Mouse (Mus musculus) neural tube, embryonic 11.5 days (tissue): ENCODE data around the gene Arpc3. TPM values are rescaled to one million over a fixed set of nuclear protein-coding genes. Genes with fewer than 3 reads are reported as not detected.
"Not testable (repeated sequence)": the region's sequence is repeated elsewhere in the genome, so short reads cannot be mapped to it uniquely, and the experiment has no call there.

Source experiments
- ATAC-seq: fragments of 200-750 bp; cut with Nextera tagmentation; 2 replicates; pipeline ENCODE4 v1.8.0; 2017; ENCODE audit warnings: moderate number of reproducible peaks, mild to moderate bottlenecking, moderate TSS enrichment, moderate library complexity; ENCODE audit not compliant: insufficient read depth, low FRiP score, low TSS enrichment
- DNase-seq: peaks from one replicate; pipeline ENCODE4 v3.0.0-alpha.2; 2015; ENCODE audit warnings: low spot score
- H3K27ac ChIP-seq: fragments of 300-500 bp; sonication (generic); 2 replicates; pipeline ENCODE4 v1.5.1; 2014; ENCODE audit warnings: low read depth, mild to moderate bottlenecking, low read length
- H3K27me3 ChIP-seq: fragments of 300-500 bp; sonication (generic); 2 replicates; pipeline ENCODE4 v1.6.1; 2014; ENCODE audit warnings: mild to moderate bottlenecking, low read length, mixed read lengths; ENCODE audit not compliant: control insufficient read depth, insufficient read depth
- H3K36me3 ChIP-seq: fragments of 300-500 bp; sonication (generic); 2 replicates; pipeline ENCODE4 v1.6.1; 2014; ENCODE audit warnings: mild to moderate bottlenecking, low read length, moderate library complexity, mixed read lengths; ENCODE audit not compliant: control insufficient read depth, insufficient read depth
- H3K4me1 ChIP-seq: fragments of 300-500 bp; sonication (generic); 2 replicates; pipeline ENCODE4 v1.6.1; 2014; ENCODE audit warnings: low read length, mixed read lengths; ENCODE audit not compliant: control insufficient read depth, insufficient read depth
- H3K4me2 ChIP-seq: fragments of 300-500 bp; sonication (generic); 2 replicates; pipeline ENCODE4 v1.6.1; 2014; ENCODE audit warnings: low read depth, mild to moderate bottlenecking, moderate library complexity
- H3K4me3 ChIP-seq: fragments of 300-500 bp; sonication (generic); 2 replicates; pipeline ENCODE4 v1.5.1; 2014; ENCODE audit warnings: low read depth, low read length
- H3K9ac ChIP-seq: fragments of 300-500 bp; sonication (generic); 2 replicates; pipeline ENCODE4 v1.6.1; 2014; ENCODE audit warnings: mild to moderate bottlenecking, low read length
- H3K9me3 ChIP-seq: fragments of 300-500 bp; sonication (generic); 2 replicates; pipeline ENCODE4 v1.6.1; 2016; ENCODE audit warnings: low read length; ENCODE audit not compliant: control insufficient read depth
- WGBS: fragments of 180-500 bp; shearing (Covaris S2); extraction: QIAGEN DNeasy Blood & Tissue Kit; methylation state at CpG from one replicate; pipeline ENCODE4 v1.1.7; 2014; 5-methylcytosine and 5-hydroxymethylcytosine counted together
- polyA plus RNA-seq: library from polyadenylated mRNA; unstranded; fragments of >200 nt; fragmentation: Nextera tagmentation; extraction: Ambion mirVana; gene quantifications from 2 replicates; pipeline ENCODE4 v1.2.1, GENCODE M21; 2014

Gene Arpc3
- polyA plus RNA-seq, 1 experiment from 2014 or later: 67.4 TPM

DNA sequence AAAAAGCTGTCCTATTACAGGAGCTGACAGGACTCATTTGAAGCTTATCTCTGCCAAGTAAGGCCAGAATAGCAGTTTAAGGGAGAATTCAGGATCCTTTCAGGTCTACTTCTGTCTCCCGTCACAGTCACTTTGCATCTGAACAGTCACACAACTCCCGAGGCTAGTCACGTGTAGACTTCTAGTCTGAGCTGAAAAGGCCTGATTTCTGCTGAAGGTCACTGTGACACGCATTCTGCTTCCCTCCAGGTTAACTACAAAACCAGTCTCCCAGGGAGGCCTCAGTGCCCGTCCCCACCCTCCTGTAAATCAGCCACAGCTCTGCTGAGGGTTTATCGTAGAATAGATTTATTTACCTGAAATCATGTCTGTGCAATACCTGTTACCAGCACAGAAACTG is 61.5 kb downstream of the Arpc3 start:
- no peaks in the 10 kb centered on the region for H3K27me3 ChIP-seq
- H3K4me3 ChIP-seq: no peak overlapping the region
- no peak overlapping the region for H3K4me2 ChIP-seq
- 83% methylated on average over 6 of the region's 6 CpGs for WGBS
- no peak for DNase-seq
- H3K4me1 ChIP-seq: peaks cover 3% of the 10 kb centered on the region; the same call in 1 of the 2 replicates
- H3K36me3 ChIP-seq: peaks cover 23% of the 10 kb centered on the region
- no peak overlapping the region for H3K27ac ChIP-seq
- H3K9ac ChIP-seq: no peak overlapping the region
- no peak for ATAC-seq
- no peaks in the 10 kb centered on the region for H3K9me3 ChIP-seq

DNA sequence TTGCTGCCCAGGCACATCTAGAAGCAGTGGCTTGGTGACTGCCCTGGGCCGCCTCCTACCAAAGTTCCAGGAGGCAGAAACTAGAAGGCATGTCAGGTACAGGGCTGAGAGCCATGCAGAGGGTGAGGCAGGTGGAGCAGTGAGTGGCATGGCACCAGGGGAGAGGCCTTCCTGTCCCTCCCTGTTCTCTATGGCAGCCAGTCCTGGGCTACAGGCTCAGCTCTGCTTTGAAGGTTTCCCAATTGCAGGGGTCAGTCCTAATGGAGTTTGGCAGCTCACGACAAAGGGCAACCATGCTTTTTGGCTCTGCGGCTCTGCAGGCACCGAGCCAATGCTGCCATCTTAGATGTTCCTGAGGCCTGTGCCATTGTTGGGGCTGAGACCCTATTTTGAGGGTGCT is 62.8 kb downstream of the Arpc3 start:
- Histone ChIP-seq H3K4me2 (no peak overlapping the region), H3K27me3 (no peaks in the 10 kb centered on the region), H3K27ac (no peak overlapping the region), H3K4me1 (peaks cover 3% of the 10 kb centered on the region; the same call in 1 of the 2 replicates), H3K4me3 (no peak overlapping the region), H3K9ac (no peak overlapping the region), H3K36me3 (peaks cover 32% of the 10 kb centered on the region), H3K9me3 (no peaks in the 10 kb centered on the region)
- 94% methylated on average over 4 of the region's 4 CpGs for WGBS
- ATAC-seq (no peak), DNase-seq (no peak)

GRCm38 (mm10) chr5:122454883-122455282 is 63.2 kb downstream of the Arpc3 start:
- WGBS: 90% methylated on average over 3 of the region's 3 CpGs
- H3K9ac ChIP-seq: no peak overlapping the region
- H3K27me3 ChIP-seq: no peaks in the 10 kb centered on the region
- ATAC-seq (no peak), DNase-seq (no peak)
- peaks cover 2% of the 10 kb centered on the region; the same call in 1 of the 2 replicates for H3K4me1 ChIP-seq
- no peaks in the 10 kb centered on the region for H3K9me3 ChIP-seq
- no peak overlapping the region for H3K4me2 ChIP-seq
- H3K36me3 ChIP-seq: peaks cover 35% of the 10 kb centered on the region
- no peak overlapping the region for H3K27ac ChIP-seq
- no peak overlapping the region for H3K4me3 ChIP-seq

- Histone ChIP-seq H3K9me3 (no peaks in the 10 kb centered on the region), H3K4me3 (no peak overlapping the region), H3K4me2 (no peak overlapping the region), H3K9ac (no peak overlapping the region), H3K36me3 (peaks cover 41% of the 10 kb centered on the region), H3K4me1 (no peaks in the 10 kb centered on the region), H3K27ac (no peak overlapping the region), H3K27me3 (no peaks in the 10 kb centered on the region)
- WGBS: 89% methylated on average over 3 of the region's 3 CpGs
- ATAC-seq: no peak
- DNase-seq: no peak
Observed at GRCm38 (mm10) chr5:122455584-122455983, 63.9 kb downstream of the Arpc3 start.

- not testable (repeated sequence) for H3K4me2 ChIP-seq, H3K9ac ChIP-seq, H3K4me1 ChIP-seq, H3K27ac ChIP-seq, H3K4me3 ChIP-seq, H3K9me3 ChIP-seq, DNase-seq, H3K27me3 ChIP-seq, ATAC-seq
- WGBS: 93% methylated on average over 9 of the region's 9 CpGs
- peaks cover 52% of the 10 kb centered on the region for H3K36me3 ChIP-seq
Observed at GRCm38 (mm10) chr5:122457054-122457453, 65.4 kb downstream of the Arpc3 start.

GRCm38 (mm10) chr5:122458066-122458465 is 66.4 kb downstream of the Arpc3 start:
- no peak overlapping the region for H3K9ac ChIP-seq
- no peak overlapping the region for H3K4me3 ChIP-seq
- no peaks in the 10 kb centered on the region for H3K4me1 ChIP-seq
- 91% methylated on average over 4 of the region's 4 CpGs for WGBS
- no peak overlapping the region for H3K27ac ChIP-seq
- H3K9me3 ChIP-seq: no peaks in the 10 kb centered on the region
- no peaks in the 10 kb centered on the region for H3K27me3 ChIP-seq
- no peak overlapping the region for H3K4me2 ChIP-seq
- no peak for ATAC-seq
- DNase-seq: no peak
- peaks cover 54% of the 10 kb centered on the region for H3K36me3 ChIP-seq

GRCm38 (mm10) chr5:122459335-122459734 is 67.7 kb downstream of the Arpc3 start:
- H3K36me3 ChIP-seq: peaks cover 54% of the 10 kb centered on the region
- H3K4me2 ChIP-seq: no peak overlapping the region
- no peak for ATAC-seq
- DNase-seq: no peak
- no peak overlapping the region for H3K9ac ChIP-seq
- H3K4me1 ChIP-seq: no peaks in the 10 kb centered on the region
- no peak overlapping the region for H3K4me3 ChIP-seq
- no peaks in the 10 kb centered on the region for H3K9me3 ChIP-seq
- no peaks in the 10 kb centered on the region for H3K27me3 ChIP-seq
- WGBS: 93% methylated on average over 5 of the region's 5 CpGs
- no peak overlapping the region for H3K27ac ChIP-seq

- 80% methylated on average over 11 of the region's 11 CpGs for WGBS
- peaks cover 51% of the 10 kb centered on the region for H3K36me3 ChIP-seq
Observed at GRCm38 (mm10) chr5:122460656-122461055, 69.0 kb downstream of the Arpc3 start.

DNA sequence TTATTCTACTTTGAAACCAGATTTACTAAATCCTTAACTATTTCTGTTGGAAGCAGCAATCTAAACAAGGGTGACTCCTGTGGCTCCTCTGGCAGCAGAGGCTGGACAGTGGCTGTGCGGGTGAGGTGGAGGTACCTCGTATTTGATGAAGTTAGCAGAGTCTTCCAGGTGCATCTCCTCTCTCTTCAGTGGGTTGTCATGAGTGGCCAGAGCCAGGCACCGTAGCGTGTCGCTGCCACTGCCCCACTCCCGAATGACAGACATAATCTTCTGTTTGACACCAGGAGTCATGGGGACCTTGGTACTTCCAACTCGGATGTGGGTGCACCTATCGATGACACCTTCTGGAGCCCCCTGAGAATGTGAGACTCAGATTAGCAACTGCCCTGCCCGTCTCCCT is 69.8 kb downstream of the Arpc3 start:
- Histone ChIP-seq H3K4me2 (no peak overlapping the region), H3K9me3 (no peaks in the 10 kb centered on the region), H3K27me3 (no peaks in the 10 kb centered on the region), H3K36me3 (peaks cover 52% of the 10 kb centered on the region), H3K27ac (no peak overlapping the region), H3K4me3 (no peak overlapping the region), H3K9ac (no peak overlapping the region), H3K4me1 (no peaks in the 10 kb centered on the region)
- no peak for DNase-seq
- no peak for ATAC-seq
- WGBS: 96% methylated on average over 9 of the region's 9 CpGs

More at GRCm38 (mm10) chr5:122460656-122461055, 69.0 kb downstream of the Arpc3 start:
- H3K4me2 ChIP-seq: no peak overlapping the region
- DNase-seq (no peak), ATAC-seq (no peak)
- no peak overlapping the region for H3K4me3 ChIP-seq
- no peaks in the 10 kb centered on the region for H3K9me3 ChIP-seq
- no peaks in the 10 kb centered on the region for H3K27me3 ChIP-seq
- no peaks in the 10 kb centered on the region for H3K4me1 ChIP-seq
- H3K27ac ChIP-seq: no peak overlapping the region
- H3K9ac ChIP-seq: no peak overlapping the region
